In the genomic region with DNA sequence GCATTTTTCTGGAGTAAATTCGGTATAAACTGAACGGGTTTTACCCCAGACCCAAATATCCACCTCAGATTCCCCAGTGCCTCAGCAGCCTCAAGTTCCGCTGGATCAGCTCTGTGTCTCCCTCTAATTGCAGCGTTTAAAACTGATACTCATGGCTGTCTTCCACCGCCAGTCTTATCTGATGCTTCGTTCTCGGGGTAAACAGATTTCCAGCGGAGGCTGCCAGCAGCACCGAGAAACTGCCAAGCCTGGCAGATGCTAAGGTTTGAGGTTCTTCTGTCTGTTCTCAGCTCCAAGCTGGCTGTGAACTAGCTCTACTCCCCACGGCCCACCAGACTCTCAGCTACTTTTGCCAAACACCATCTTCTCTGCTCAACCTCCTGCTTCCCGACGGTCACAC, we compare ENCODE assay signal across 9 mouse cellular contexts.
DNase-seq lines count a peak whose midpoint lies in the region; ATAC-seq and TF ChIP-seq lines count a peak whose summit lies in the region.
"Had no signal": no experiment of that assay in that cellular context is flagged by ENCODE, and none has a peak within 500 bp of the region (broad histone marks: within the 10 kb centered on the region; RNA-seq: fewer than 3 reads in every experiment).

No protein-coding gene starts in this region.

- no peaks in the 10 kb centered on the region for H3K27me3 ChIP-seq in hindbrain, postnatal 0 days (ENCODE audit: insufficient read depth, low read length)
- H3K27me3 ChIP-seq in hindbrain, embryonic 11.5 days (ENCODE audit: control insufficient read depth, insufficient read depth, low read length): no peaks in the 10 kb centered on the region

- peak; percentile 76 for ATAC-seq in hindbrain, postnatal 0 days
- ATAC-seq in hindbrain, embryonic 11.5 days (ENCODE audit: low FRiP score): no peak
- ATAC-seq in CD4-positive, CD25-positive, alpha-beta regulatory T cell, adult 4 months: no peak
- ATAC-seq in megakaryocyte, adult 5-6 weeks (ENCODE audit: poor library complexity, severe bottlenecking): no peak

- peak; percentile 60 for TF ChIP-seq CTCF in hindbrain, postnatal 0 days (IDR thresholded peaks at IDR 0.05; ENCODE audit: low read depth)

- H3K4me3 ChIP-seq in hindbrain, postnatal 0 days (ENCODE audit: low read length): no peak overlapping the region
- no peak overlapping the region for H3K4me3 ChIP-seq in hindbrain, embryonic 11.5 days (ENCODE audit: low read depth, low read length)

- H3K9me3 ChIP-seq in hindbrain, postnatal 0 days (ENCODE audit: low read length): no peaks in the 10 kb centered on the region
- H3K9me3 ChIP-seq in hindbrain, embryonic 11.5 days (ENCODE audit: control insufficient read depth, low read length): no peaks in the 10 kb centered on the region
- H3K9me3 ChIP-seq: G1E had no signal

- peak; percentile 82 for DNase-seq in hindbrain, postnatal 0 days (ENCODE audit: low spot score)
- DNase-seq in hindbrain, embryonic 11.5 days (ENCODE audit: low spot score): no peak
- peak; percentile 28 for DNase-seq in cerebellum, adult 11-12 months
- peak; percentile 60 for DNase-seq in gastrocnemius, postnatal 10 days
- DNase-seq in layer of hippocampus, postnatal 10 days (ENCODE audit: low spot score in 2 of 2): peak; percentile 80 to 87
- peak; percentile 50 for DNase-seq in ovary, postnatal 14 days (ENCODE audit: low spot score)

- H3K27ac ChIP-seq in hindbrain, postnatal 0 days: no peak overlapping the region
- no peak overlapping the region for H3K27ac ChIP-seq in hindbrain, embryonic 11.5 days (ENCODE audit: low read depth, low read length)

- H3K36me3 ChIP-seq in hindbrain, postnatal 0 days (ENCODE audit: insufficient read depth, low read length): no peaks in the 10 kb centered on the region
- H3K36me3 ChIP-seq in hindbrain, embryonic 11.5 days (ENCODE audit: control insufficient read depth, insufficient read depth, low read length): no peaks in the 10 kb centered on the region
- H3K36me3 ChIP-seq: G1E had no signal

- WGBS in hindbrain, postnatal 0 days: 50% methylated on average over 12 of the region's 12 CpGs
- WGBS in hindbrain, embryonic 11.5 days: 83% methylated on average over 12 of the region's 12 CpGs

- H3K4me2 ChIP-seq in hindbrain, postnatal 0 days (ENCODE audit: low read depth, low read length): no peak overlapping the region
- no peak overlapping the region for H3K4me2 ChIP-seq in hindbrain, embryonic 11.5 days (replicated peaks; ENCODE audit: low read depth, low read length)

- no peaks in the 10 kb centered on the region for H3K4me1 ChIP-seq in hindbrain, postnatal 0 days (ENCODE audit: insufficient read depth, low read length)
- H3K4me1 ChIP-seq in hindbrain, embryonic 11.5 days (replicated peaks; ENCODE audit: control insufficient read depth, insufficient read depth, low read length): no peaks in the 10 kb centered on the region

- H3K9ac ChIP-seq in hindbrain, postnatal 0 days (replicated peaks; ENCODE audit: low read length): no peak overlapping the region
- no peak overlapping the region for H3K9ac ChIP-seq in hindbrain, embryonic 11.5 days (ENCODE audit: low read depth, low read length)
